Mouse (Mus musculus) heart, embryonic 16.5 days (tissue): Measurements from ENCODE around the gene Ube2d1. TPM values are rescaled to one million over a fixed set of nuclear protein-coding genes. Genes with fewer than 3 reads are reported as not detected.

Experiments
- ATAC-seq: fragments of 200-750 bp; cut with Nextera tagmentation; replicated peaks from 2 replicates; pipeline ENCODE4 v1.8.0; 2017; ENCODE audit warnings: moderate number of reproducible peaks; ENCODE audit not compliant: insufficient read depth, low FRiP score; ENCODE audit errors: extremely low read depth
- H3K27ac ChIP-seq: fragments of 300-500 bp; sonication (generic); 2 replicates; pipeline ENCODE4 v1.5.1; 2014; ENCODE audit warnings: mild to moderate bottlenecking, low read length, control low read depth, moderate library complexity
- H3K27me3 ChIP-seq: fragments of 300-500 bp; sonication (generic); 2 replicates; pipeline ENCODE4 v1.6.1; 2014; ENCODE audit warnings: low read length, mixed read lengths; ENCODE audit not compliant: control insufficient read depth, insufficient read depth
- H3K36me3 ChIP-seq: fragments of 300-500 bp; sonication (generic); 2 replicates; pipeline ENCODE4 v1.6.1; 2014; ENCODE audit not compliant: control insufficient read depth, insufficient read depth
- H3K4me1 ChIP-seq: fragments of 300-500 bp; sonication (generic); 2 replicates; pipeline ENCODE4 v1.6.1; 2014; ENCODE audit warnings: low read length, mixed read lengths; ENCODE audit not compliant: control insufficient read depth, insufficient read depth
- H3K4me2 ChIP-seq: fragments of 300-500 bp; sonication (generic); 2 replicates; pipeline ENCODE4 v1.6.1; 2014; ENCODE audit warnings: low read depth, mild to moderate bottlenecking, control low read depth, low read length
- H3K4me3 ChIP-seq: fragments of 300-500 bp; sonication (generic); 2 replicates; pipeline ENCODE4 v1.5.1; 2014; ENCODE audit warnings: mild to moderate bottlenecking, control low read depth, low read length
- H3K9ac ChIP-seq: fragments of 300-500 bp; sonication (generic); 2 replicates; pipeline ENCODE4 v1.6.1; 2014; ENCODE audit warnings: low read length, control low read depth
- H3K9me3 ChIP-seq: fragments of 300-500 bp; sonication (generic); replicated peaks from 2 replicates; pipeline ENCODE4 v1.6.1; 2016; ENCODE audit warnings: low read length; ENCODE audit not compliant: control insufficient read depth
- WGBS: fragments of 180-500 bp; shearing (Covaris S2); extraction: QIAGEN DNeasy Blood & Tissue Kit; methylation state at CpG from one replicate; pipeline ENCODE4 v1.1.7; 2014; 5-methylcytosine and 5-hydroxymethylcytosine counted together
- polyA plus RNA-seq: library from polyadenylated mRNA; unstranded; fragments of >200 nt; fragmentation: Nextera tagmentation; extraction: Ambion mirVana; gene quantifications from 2 replicates; pipeline ENCODE4 v1.2.1, GENCODE M21; 2015

Ube2d1 gene
- polyA plus RNA-seq, 1 experiment from 2014 or later, result 63.7 TPM

DNA sequence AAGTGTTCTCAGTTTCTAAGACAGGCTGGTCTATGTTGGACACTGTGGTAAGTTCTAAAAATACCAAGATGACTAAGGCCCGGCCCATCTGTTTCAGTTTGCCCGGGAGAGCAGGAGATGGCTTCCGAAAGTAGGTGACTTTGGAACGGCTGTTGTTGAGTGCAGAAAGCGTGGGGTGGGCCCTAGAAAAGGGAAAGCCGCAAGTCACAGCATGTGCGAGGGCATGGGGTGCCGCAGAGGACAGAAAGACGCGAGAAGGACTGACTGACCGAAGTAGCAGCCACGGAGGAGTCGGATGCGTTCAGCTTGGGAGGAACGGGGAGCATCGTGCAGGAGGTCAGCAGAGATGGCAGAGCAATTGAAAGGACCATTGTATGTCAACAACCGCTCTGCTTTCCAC lies 34.6 kb downstream of the Ube2d1 start:
- Histone ChIP-seq H3K9ac (peak overlapping the region; percentile 63), H3K4me2 (peak overlapping the region; percentile 57), H3K27ac (no peak overlapping the region), H3K36me3 (peaks cover 7% of the 10 kb centered on the region), H3K9me3 (no peaks in the 10 kb centered on the region), H3K4me3 (peak overlapping the region; percentile 41), H3K4me1 (no peaks in the 10 kb centered on the region), H3K27me3 (no peaks in the 10 kb centered on the region)
- ATAC-seq, result peak; percentile 76
- WGBS, result 62% methylated on average over 17 of the region's 17 CpGs

DNA sequence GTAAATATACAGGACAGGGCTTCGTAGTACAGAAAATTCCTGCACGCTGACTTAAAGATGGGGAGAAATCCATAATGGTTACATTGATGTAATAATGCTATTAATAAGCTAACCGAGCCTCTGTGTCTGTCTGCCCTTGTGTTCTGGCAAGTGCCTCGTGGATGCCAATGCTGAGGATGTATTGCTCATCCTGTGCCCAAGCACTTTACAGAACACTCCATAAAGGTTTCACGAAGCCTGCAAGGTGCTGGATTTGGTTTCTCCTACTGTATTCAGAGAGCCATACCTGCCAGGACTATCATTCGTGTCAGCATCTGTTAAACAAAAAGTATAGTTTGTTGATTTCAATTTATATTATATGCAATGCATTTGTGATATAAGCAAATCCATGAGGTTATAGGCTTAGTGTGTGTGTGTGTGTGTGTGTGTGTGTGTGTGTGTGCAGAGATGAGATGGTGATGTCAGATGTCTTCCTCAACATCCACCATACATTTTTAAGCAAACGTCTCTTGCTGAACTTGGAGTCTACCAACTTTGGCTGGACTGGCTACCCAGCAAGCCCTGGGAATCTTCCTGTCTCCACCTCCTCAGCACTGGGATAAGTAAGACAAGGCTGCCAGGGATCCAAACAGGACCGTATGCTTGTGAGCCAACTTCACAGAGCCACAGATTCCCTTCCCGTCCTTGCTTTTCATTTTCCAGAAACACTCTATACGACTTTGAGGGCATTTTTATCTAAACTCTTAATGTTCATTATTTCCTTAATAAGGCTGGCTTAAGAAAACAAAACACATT lies 35.8 kb downstream of the Ube2d1 start:
- Histone ChIP-seq H3K4me1 (no peaks in the 10 kb centered on the region), H3K36me3 (peaks cover under 1% of the 10 kb centered on the region)
- ATAC-seq, result no peak

DNA sequence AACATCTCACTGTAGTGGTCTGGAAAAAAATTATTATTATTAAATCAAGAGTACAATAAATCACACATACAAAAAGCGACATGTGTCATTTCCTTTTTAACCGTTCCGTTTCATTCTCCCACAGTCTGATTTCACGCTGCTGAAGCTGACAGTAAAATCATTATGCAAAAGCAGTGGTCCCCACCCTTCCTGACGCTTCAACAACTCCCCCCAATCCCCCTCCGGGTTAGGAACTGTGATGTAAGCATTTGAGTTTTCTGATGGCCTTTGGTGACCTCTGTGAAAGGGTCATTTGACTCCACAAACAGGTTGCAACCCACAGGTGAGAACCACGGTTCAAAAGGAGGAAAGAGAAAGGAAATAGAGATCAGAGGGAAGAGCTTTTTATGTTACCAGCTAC lies 38.1 kb downstream of the Ube2d1 start:
- no peaks in the 10 kb centered on the region for H3K4me1 ChIP-seq
- no peak for ATAC-seq
- WGBS, result 52% methylated on average over 7 of the region's 7 CpGs
- H3K9ac ChIP-seq, result no peak overlapping the region
- no peaks in the 10 kb centered on the region for H3K27me3 ChIP-seq
- no peak overlapping the region for H3K4me3 ChIP-seq
- H3K9me3 ChIP-seq, result no peaks in the 10 kb centered on the region
- no peak overlapping the region for H3K4me2 ChIP-seq
- no peak overlapping the region for H3K27ac ChIP-seq
- no peaks in the 10 kb centered on the region for H3K36me3 ChIP-seq

More for the DNA sequence above, 35.8 kb downstream of the Ube2d1 start:
- H3K27ac ChIP-seq, result no peak overlapping the region
- H3K9me3 ChIP-seq, result no peaks in the 10 kb centered on the region
- no peak overlapping the region for H3K4me3 ChIP-seq
- H3K9ac ChIP-seq, result no peak overlapping the region
- no peak overlapping the region for H3K4me2 ChIP-seq
- H3K27me3 ChIP-seq, result no peaks in the 10 kb centered on the region
- 58% methylated on average over 10 of the region's 10 CpGs for WGBS

DNA sequence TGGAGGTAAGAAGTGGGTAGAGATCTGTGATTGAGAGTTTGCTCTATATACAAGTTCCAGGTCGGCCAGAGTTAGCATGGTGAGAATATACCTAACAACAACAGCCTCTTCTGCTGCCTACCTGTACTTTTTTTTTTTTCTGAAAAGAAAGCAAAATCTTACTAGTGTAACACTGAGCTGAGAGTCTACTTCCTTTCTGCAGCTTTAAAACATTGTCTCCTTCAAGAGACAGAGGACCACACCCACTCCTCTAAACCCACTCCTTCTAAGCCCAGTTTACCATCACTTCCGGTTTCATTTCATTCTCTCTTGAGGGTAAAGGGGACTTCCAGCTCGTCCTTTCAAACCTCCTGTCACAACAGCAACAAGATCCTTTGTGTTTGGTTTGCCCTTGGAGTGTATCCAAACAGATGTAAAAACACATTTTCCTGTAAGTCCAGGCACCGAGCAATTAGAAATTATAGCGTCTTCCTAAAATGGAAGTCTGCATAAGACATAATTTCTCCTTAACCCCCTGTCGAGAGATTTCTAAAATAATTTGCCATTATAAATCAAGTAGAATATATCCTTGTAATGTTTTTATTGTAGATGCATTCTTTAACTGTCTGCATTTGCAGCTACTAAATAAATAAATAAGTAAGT lies 45.5 kb downstream of the Ube2d1 start:
- no peaks in the 10 kb centered on the region for H3K27me3 ChIP-seq
- H3K9me3 ChIP-seq, result no peaks in the 10 kb centered on the region
- 49% methylated on average over 6 of the region's 6 CpGs for WGBS
- H3K27ac ChIP-seq, result no peak overlapping the region
- peaks cover 10% of the 10 kb centered on the region; the same call in 1 of the 2 replicates for H3K4me1 ChIP-seq
- H3K9ac ChIP-seq, result no peak overlapping the region
- H3K36me3 ChIP-seq, result peaks cover 10% of the 10 kb centered on the region
- H3K4me2 ChIP-seq, result peak overlapping the region; percentile 32
- no peak for ATAC-seq
- H3K4me3 ChIP-seq, result peak overlapping the region; percentile 23; the same call in 1 of the 2 replicates

DNA sequence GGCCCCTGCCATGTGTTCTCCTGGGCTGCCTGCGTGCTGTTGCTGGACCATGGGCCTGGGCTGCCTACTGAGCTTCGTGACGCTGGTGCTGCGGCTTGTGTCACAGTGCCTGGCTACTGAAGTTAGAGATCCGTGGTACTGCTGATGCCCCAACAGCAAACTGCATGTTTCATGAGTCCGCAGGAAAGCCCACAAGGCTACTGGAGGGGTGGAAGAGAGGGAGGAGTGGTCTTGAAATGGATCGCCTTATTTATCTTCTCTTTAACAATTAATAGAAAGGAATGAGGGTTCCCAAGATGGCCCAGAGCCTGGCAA lies 46.9 kb downstream of the Ube2d1 start, which contains the start of gene Tfam:
Gene Tfam (minus strand): TSS at position 41 of the 315 bp plus-strand sequence.
- no peak for ATAC-seq
- peak within 1 kb of the TSS; percentile 98 for H3K9ac ChIP-seq
- H3K4me3 ChIP-seq, result peak within 1 kb of the TSS; percentile 98
- H3K4me2 ChIP-seq, result peak within 1 kb of the TSS; percentile 89
- H3K27ac ChIP-seq, result peak within 1 kb of the TSS; percentile 85
- H3K9me3 ChIP-seq, result no peaks in the 10 kb centered on the region
- WGBS, result 4% methylated on average over 7 of the region's 7 CpGs
- H3K36me3 ChIP-seq, result peaks cover 22% of the 10 kb centered on the region
- no peaks in the 10 kb centered on the region for H3K27me3 ChIP-seq
- H3K4me1 ChIP-seq, result peaks cover 10% of the 10 kb centered on the region; the same call in 1 of the 2 replicates

DNA sequence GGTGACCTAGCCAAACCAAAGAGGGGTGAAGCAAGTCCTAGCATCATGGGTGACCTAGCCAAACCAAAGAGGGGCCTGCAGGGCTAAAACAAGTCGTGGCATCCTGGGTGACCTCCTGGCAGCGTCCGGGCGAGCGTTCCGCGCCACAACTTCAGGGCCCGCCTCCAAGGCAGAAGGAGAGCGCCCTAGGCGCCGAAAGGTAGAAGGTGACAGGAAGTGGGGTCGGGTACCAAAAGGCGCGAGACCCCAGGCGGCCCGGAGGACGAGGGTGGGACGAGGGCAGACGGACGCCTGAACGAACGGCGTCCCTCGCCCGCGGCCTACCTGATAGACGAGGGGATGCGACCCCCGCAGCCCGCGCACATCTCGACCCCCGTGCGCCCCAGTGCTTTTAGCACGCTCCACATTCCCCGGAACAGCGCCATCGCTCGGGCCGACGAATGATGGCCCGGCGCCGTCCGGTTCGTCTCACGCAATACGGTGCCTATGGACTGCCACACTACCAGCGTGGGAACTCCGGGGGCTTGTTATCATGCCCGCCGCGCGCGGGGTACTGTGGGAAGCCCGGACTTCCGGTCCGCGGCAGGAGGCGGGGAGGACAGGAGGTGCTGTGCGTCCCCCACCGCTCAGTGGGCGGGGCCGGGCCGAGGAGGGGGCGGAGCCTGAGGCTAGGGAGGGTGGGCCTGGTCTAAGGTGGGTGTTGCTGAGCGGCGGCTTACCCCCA lies 47.4 kb downstream of the Ube2d1 start:
- H3K9me3 ChIP-seq, result no peaks in the 10 kb centered on the region
- WGBS, result under 1% methylated on average over 68 of the region's 68 CpGs
- H3K4me3 ChIP-seq, result peak overlapping the region; percentile 98
- H3K9ac ChIP-seq, result peak overlapping the region; percentile 98
- peak; percentile 100 for ATAC-seq
- H3K27me3 ChIP-seq, result no peaks in the 10 kb centered on the region
- H3K4me2 ChIP-seq, result peak overlapping the region; percentile 89
- H3K27ac ChIP-seq, result peak overlapping the region; percentile 85
- H3K36me3 ChIP-seq, result peaks cover 28% of the 10 kb centered on the region
- H3K4me1 ChIP-seq, result peaks cover 10% of the 10 kb centered on the region; the same call in 1 of the 2 replicates

DNA sequence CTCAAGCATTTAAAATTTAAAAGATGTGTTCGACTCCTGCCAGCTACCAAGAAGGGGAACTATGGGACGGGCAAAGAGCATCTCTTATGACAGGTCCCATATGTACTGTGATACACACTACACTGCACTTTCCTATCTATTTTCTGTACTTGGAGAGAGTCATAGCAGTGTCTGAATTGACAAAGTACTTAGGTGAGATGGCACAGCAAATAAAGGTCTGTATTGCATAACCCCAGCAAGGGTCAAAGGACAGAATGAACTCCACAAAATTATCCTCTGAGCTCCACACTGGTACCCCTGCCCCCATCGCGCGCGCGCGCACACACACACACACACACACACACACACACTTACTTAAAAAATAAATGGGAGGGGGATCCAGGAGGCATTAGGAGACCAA lies 51.0 kb downstream of the Ube2d1 start:
- no peak for ATAC-seq

DNA sequence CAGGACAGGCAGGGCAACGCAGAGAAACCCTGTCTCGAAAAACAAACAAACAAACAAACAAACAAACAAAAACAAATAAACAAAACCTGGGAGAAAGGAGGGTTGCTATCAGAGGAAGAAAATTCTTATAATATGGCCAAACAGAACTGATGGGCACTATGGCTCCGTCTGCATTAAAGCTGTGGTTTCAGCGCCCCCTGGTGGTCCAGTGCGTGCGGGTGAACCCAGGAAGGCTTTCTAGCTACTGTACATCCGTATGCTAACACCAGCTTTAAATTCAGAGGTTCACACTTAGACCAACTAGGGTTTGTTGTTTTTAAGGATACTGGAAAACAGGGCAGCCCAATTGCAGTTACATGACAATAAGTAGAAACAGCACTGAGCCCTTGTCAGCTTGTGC lies 59.2 kb downstream of the Ube2d1 start:
- Histone ChIP-seq H3K27me3 (no peaks in the 10 kb centered on the region), H3K9me3 (no peaks in the 10 kb centered on the region), H3K36me3 (peaks cover 41% of the 10 kb centered on the region), H3K4me3 (no peak overlapping the region), H3K9ac (no peak overlapping the region), H3K27ac (no peak overlapping the region), H3K4me2 (no peak overlapping the region), H3K4me1 (no peaks in the 10 kb centered on the region)
- ATAC-seq, result peak; percentile 45; the same call in 1 of the 2 replicates
- WGBS, result 34% methylated on average over 7 of the region's 7 CpGs

More for the DNA sequence above, 51.0 kb downstream of the Ube2d1 start:
- H3K4me1 ChIP-seq, result peaks cover 10% of the 10 kb centered on the region; the same call in 1 of the 2 replicates
- H3K4me3 ChIP-seq, result no peak overlapping the region
- no peak overlapping the region for H3K27ac ChIP-seq
- H3K9me3 ChIP-seq, result no peaks in the 10 kb centered on the region
- no peak overlapping the region for H3K4me2 ChIP-seq
- 96% methylated on average over 8 of the region's 8 CpGs for WGBS
- H3K36me3 ChIP-seq, result peaks cover 52% of the 10 kb centered on the region
- no peak overlapping the region for H3K9ac ChIP-seq
- no peaks in the 10 kb centered on the region for H3K27me3 ChIP-seq
